Comparison of ENCODE assay signal across 15 mouse cellular contexts in genomic region chr12:105021441-105022069, GRCm38 (mm10). TPM values are rescaled to one million over a fixed set of nuclear protein-coding genes. Genes with fewer than 3 reads are reported as not detected.
DNase-seq lines count a peak whose midpoint lies in the region; ATAC-seq lines count a peak whose summit lies in the region.
"Had no signal": no experiment of that assay in that cellular context is flagged by ENCODE, and none has a peak within 500 bp of the region (broad histone marks: within the 10 kb centered on the region; RNA-seq: fewer than 3 reads in every experiment).

No protein-coding gene starts in this region.

- peak overlapping the region; percentile 39; the same call in 1 of the 2 replicates for H3K9ac ChIP-seq in liver, embryonic 15.5 days
- no peak overlapping the region for H3K9ac ChIP-seq in heart, embryonic 12.5 days
- H3K9ac ChIP-seq: embryonic facial prominence, embryonic 15.5 days; forebrain, embryonic 15.5 days; midbrain, embryonic 12.5 days had no signal

- peaks cover 13% of the 10 kb centered on the region for H3K9me3 ChIP-seq in liver, embryonic 15.5 days (replicated peaks)
- peaks cover 13% of the 10 kb centered on the region for H3K9me3 ChIP-seq in heart, embryonic 12.5 days (replicated peaks)
- H3K9me3 ChIP-seq: forebrain, embryonic 15.5 days had no signal

- H3K4me2 ChIP-seq in liver, embryonic 15.5 days: peak overlapping the region; percentile 78
- H3K4me2 ChIP-seq in heart, embryonic 12.5 days: no peak overlapping the region
- H3K4me2 ChIP-seq: embryonic facial prominence, embryonic 15.5 days; forebrain, embryonic 15.5 days; midbrain, embryonic 12.5 days had no signal

- H3K36me3 ChIP-seq in liver, embryonic 15.5 days (replicated peaks): peaks cover 14% of the 10 kb centered on the region
- no peaks in the 10 kb centered on the region for H3K36me3 ChIP-seq in heart, embryonic 12.5 days
- H3K36me3 ChIP-seq: embryonic facial prominence, embryonic 15.5 days; forebrain, embryonic 15.5 days had no signal

- H3K4me1 ChIP-seq in liver, embryonic 15.5 days (replicated peaks): peaks cover 86% of the 10 kb centered on the region
- H3K4me1 ChIP-seq in heart, embryonic 12.5 days (replicated peaks): peaks cover 9% of the 10 kb centered on the region

- DNase-seq in thymus, postnatal 4 days: peak; percentile 45
- no peak for DNase-seq in thymus, postnatal 10 days (ENCODE audit: low spot score in 2 of 2)
- no peak for DNase-seq in cerebellum, adult 8-10 months
- no peak for DNase-seq in urinary bladder, adult 18-20 months (ENCODE audit: low spot score in 2 of 2)
- DNase-seq: adrenal gland, postnatal 10 days; cerebellum, adult 9-10 months; heart, postnatal 36 days; lung, postnatal 10 days had no signal

- peak overlapping the region; percentile 19 for H3K4me3 ChIP-seq in liver, embryonic 15.5 days (replicated peaks)
- no peak overlapping the region for H3K4me3 ChIP-seq in heart, embryonic 12.5 days
- H3K4me3 ChIP-seq: embryonic facial prominence, embryonic 15.5 days; forebrain, embryonic 15.5 days; midbrain, embryonic 12.5 days; myocyte had no signal

- WGBS in liver, embryonic 15.5 days (ENCODE audit: insufficient replicate concordance): 54% methylated on average over 8 of the region's 8 CpGs
- WGBS in heart, embryonic 12.5 days: 70% methylated on average over 8 of the region's 8 CpGs

- H3K27ac ChIP-seq in liver, embryonic 15.5 days (replicated peaks): peak overlapping the region; percentile 98
- H3K27ac ChIP-seq in heart, embryonic 12.5 days (ENCODE audit: poor library complexity, severe bottlenecking): no peak overlapping the region
- H3K27ac ChIP-seq: embryonic facial prominence, embryonic 15.5 days; forebrain, embryonic 15.5 days; midbrain, embryonic 12.5 days had no signal

- no peaks in the 10 kb centered on the region for H3K27me3 ChIP-seq in liver, embryonic 15.5 days
- no peaks in the 10 kb centered on the region for H3K27me3 ChIP-seq in heart, embryonic 12.5 days (replicated peaks)
- H3K27me3 ChIP-seq: embryonic facial prominence, embryonic 15.5 days; forebrain, embryonic 15.5 days; midbrain, embryonic 12.5 days had no signal

- peak; percentile 26 for ATAC-seq in activated CD4-positive, CD25-positive, alpha-beta regulatory T cell, adult 4 months
- ATAC-seq in liver, embryonic 15.5 days (ENCODE audit: insufficient read depth): no peak
- no peak for ATAC-seq in heart, embryonic 12.5 days (ENCODE audit: insufficient number of reproducible peaks, low FRiP score)
- ATAC-seq: forebrain, embryonic 15.5 days had no signal

RNA-seq across cellular contexts. Expression of gene Glrx5, which starts 10.9 kb away (rescaled TPM):
- polyA plus RNA-seq in activated CD4-positive, CD25-positive, alpha-beta regulatory T cell, adult 4 months (2017; shearing (Covaris generic)): 1 to 10 TPM; 6.5 to 7.7 TPM
- 496 and 514 TPM in 2 replicates for polyA plus RNA-seq in liver, embryonic 15.5 days (2015; fragmentation: Nextera tagmentation; extraction: Ambion mirVana)
- polyA plus RNA-seq in heart, embryonic 12.5 days (2016; fragmentation: Nextera tagmentation; extraction: Ambion mirVana): 203 and 206 TPM in 2 replicates

RNA-seq across cellular contexts. Expression of gene Syne3, which starts 11.9 kb away (rescaled TPM):
- polyA plus RNA-seq in activated CD4-positive, CD25-positive, alpha-beta regulatory T cell, adult 4 months (2017; shearing (Covaris generic)): 1 to 10 TPM; 4.1 to 5.4 TPM
- polyA plus RNA-seq in liver, embryonic 15.5 days (2015; fragmentation: Nextera tagmentation; extraction: Ambion mirVana): 2.9 and 3.0 TPM in 2 replicates
- polyA plus RNA-seq in heart, embryonic 12.5 days (2016; fragmentation: Nextera tagmentation; extraction: Ambion mirVana): 0.19 and 0.32 TPM in 2 replicates

Comparison
In these comparisons a context has a peak if more than half of its experiments do, and no peak if none do; other contexts are left out.
1. RNA of gene Glrx5, which starts 10.9 kb away (polyA plus RNA-seq): 496 to 514 TPM in liver, embryonic 15.5 days and 203 to 206 TPM in heart, embryonic 12.5 days; 6.5 to 7.7 TPM in activated CD4-positive, CD25-positive, alpha-beta regulatory T cell, adult 4 months; every median in the first group is over 10 times any median in the second.